Mouse (Mus musculus): ENCODE measurements around the gene Fam3c. TPM values are rescaled to one million over a fixed set of nuclear protein-coding genes. Genes with fewer than 3 reads are reported as not detected.

The Fam3c gene
- 10 to 100 TPM; 95.7 to 98.4 TPM for total RNA-seq (2021)
- long read RNA-seq, experiment 1, transcript Fam3c-205 (10 exons, 2,826 nt) = major isoform, 96 of 120 reads
- long read RNA-seq, experiment 1, partial matches to known transcripts = 4 of 120 reads
- long read RNA-seq, experiment 1, other reads (novel, unspliced or antisense) = 20 of 120 reads
- long read RNA-seq, experiment 2, transcript Fam3c-205 (10 exons, 2,826 nt) = major isoform, 78 of 99 reads
- long read RNA-seq, experiment 2, partial matches to known transcripts = 4 of 99 reads
- long read RNA-seq, experiment 2, other reads (novel, unspliced or antisense) = 17 of 99 reads

- peak; percentile 95 for DNase-seq (ENCODE audit: low spot score in 2 of 2)
Measured at GRCm38 (mm10) chr6:22356086-22356507, at the start of gene Fam3c. Gene Fam3c, minus strand, starts transcription at chr6:22356243.

GRCm38 (mm10) chr6:22405021-22405420 is 49.0 kb upstream of the Fam3c start:
- DNase-seq (ENCODE audit: low spot score in 2 of 2) = no peak

- no peak for DNase-seq (ENCODE audit: low spot score in 2 of 2)
Measured at GRCm38 (mm10) chr6:22403736-22404135, 47.7 kb upstream of the Fam3c start.

GRCm38 (mm10) chr6:22403317-22403716 is 47.3 kb upstream of the Fam3c start:
- no peak for DNase-seq (ENCODE audit: low spot score in 2 of 2)

GRCm38 (mm10) chr6:22402548-22403164 is 46.6 kb upstream of the Fam3c start:
- no peak for DNase-seq (ENCODE audit: low spot score in 2 of 2)

GRCm38 (mm10) chr6:22402037-22402436 is 46.0 kb upstream of the Fam3c start:
- DNase-seq (ENCODE audit: low spot score in 2 of 2) = no peak

- no peak for DNase-seq (ENCODE audit: low spot score in 2 of 2)
Measured at GRCm38 (mm10) chr6:22398079-22398774, 42.2 kb upstream of the Fam3c start.

GRCm38 (mm10) chr6:22395207-22395606 is 39.2 kb upstream of the Fam3c start:
- DNase-seq (ENCODE audit: low spot score in 2 of 2) = no peak

GRCm38 (mm10) chr6:22390654-22391365 is 34.8 kb upstream of the Fam3c start:
- DNase-seq (ENCODE audit: low spot score in 2 of 2) = no peak

- no peak for DNase-seq (ENCODE audit: low spot score in 2 of 2)
Measured at GRCm38 (mm10) chr6:22385254-22385870, 29.3 kb upstream of the Fam3c start.

- DNase-seq (ENCODE audit: low spot score in 2 of 2) = no peak
Measured at GRCm38 (mm10) chr6:22380269-22380668, 24.2 kb upstream of the Fam3c start.

- no peak for DNase-seq (ENCODE audit: low spot score in 2 of 2)
Measured at GRCm38 (mm10) chr6:22379831-22380230, 23.8 kb upstream of the Fam3c start.

- no peak for DNase-seq (ENCODE audit: low spot score in 2 of 2)
Measured at GRCm38 (mm10) chr6:22378462-22378861, 22.4 kb upstream of the Fam3c start.

GRCm38 (mm10) chr6:22374791-22375190 is 18.7 kb upstream of the Fam3c start:
- no peak for DNase-seq (ENCODE audit: low spot score in 2 of 2)

- DNase-seq (ENCODE audit: low spot score in 2 of 2) = peak in 1 of 2 experiments; percentile 30
Measured at GRCm38 (mm10) chr6:22373476-22373875, 17.4 kb upstream of the Fam3c start.

- no peak for DNase-seq (ENCODE audit: low spot score in 2 of 2)
Measured at GRCm38 (mm10) chr6:22366977-22367376, 10.9 kb upstream of the Fam3c start.

GRCm38 (mm10) chr6:22363590-22363989 is 7.5 kb upstream of the Fam3c start:
- no peak for DNase-seq (ENCODE audit: low spot score in 2 of 2)

- no peak for DNase-seq (ENCODE audit: low spot score in 2 of 2)
Measured at GRCm38 (mm10) chr6:22361941-22362340, 5.9 kb upstream of the Fam3c start.

GRCm38 (mm10) chr6:22359019-22359418 is 3.0 kb upstream of the Fam3c start:
- no peak for DNase-seq (ENCODE audit: low spot score in 2 of 2)

GRCm38 (mm10) chr6:22357351-22357750 is 1.3 kb upstream of the Fam3c start:
- DNase-seq (ENCODE audit: low spot score in 2 of 2) = no peak
